Mouse (Mus musculus): ENCODE measurements at regions not wholly inside any gene's neighbourhood (a gene's known extent, or its start where the extent isn't known, plus 50 kb on each side); places are given as distances from the start of the nearest gene placed in this dataset.

DNA sequence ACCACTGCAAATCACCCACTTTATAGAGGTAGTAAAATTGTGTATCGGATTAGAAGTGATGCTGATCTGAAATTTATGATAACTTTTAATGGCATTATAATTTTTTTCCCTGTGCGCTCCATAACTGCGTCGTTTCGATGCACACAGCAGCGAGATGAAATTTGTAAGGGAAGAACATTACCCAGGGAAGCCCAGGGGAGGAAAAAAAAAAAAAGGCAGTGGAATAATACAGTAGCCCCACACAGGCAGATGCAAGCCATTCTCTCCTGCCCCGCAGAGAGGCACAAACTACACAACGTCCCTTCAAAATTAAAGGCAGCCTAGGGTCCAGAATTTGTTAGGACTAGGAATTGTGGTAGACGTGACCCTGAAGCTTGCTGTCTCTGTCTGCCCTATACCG, 234.2 kb downstream of the Il20rb start:
- Histone ChIP-seq H3K27ac (no peak overlapping the region), H3K4me3 (replicated peaks) (no peak overlapping the region), H3K36me3 (no peaks in the 10 kb centered on the region), H3K9ac (replicated peaks) (no peak overlapping the region), H3K4me2 (peak overlapping the region; percentile 3; the same call in 1 of the 2 replicates), H3K4me1 (replicated peaks) (peaks cover 6% of the 10 kb centered on the region), H3K9me3 (no peaks in the 10 kb centered on the region), H3K27me3 (no peaks in the 10 kb centered on the region)
- 47% methylated on average over 10 of the region's 10 CpGs for WGBS
- ATAC-seq (ENCODE audit: insufficient number of reproducible peaks, insufficient read depth, low FRiP score, low TSS enrichment, low read depth) = no peak

All from limb, embryonic 12.5 days (tissue).